Mouse (Mus musculus): ENCODE results near the gene Pgp. TPM values are rescaled to one million over a fixed set of nuclear protein-coding genes. Genes with fewer than 3 reads are reported as not detected.
A peak's percentile ranks its signal among the peaks of the same experiment; 100 is the strongest.
"Not testable (repeated sequence)": the region's sequence is repeated elsewhere in the genome, so short reads cannot be mapped to it uniquely, and the experiment has no call there.

Pgp gene
- total RNA-seq, 2 experiments from 2014 or later, result 66.4 to 66.7 TPM

DNA sequence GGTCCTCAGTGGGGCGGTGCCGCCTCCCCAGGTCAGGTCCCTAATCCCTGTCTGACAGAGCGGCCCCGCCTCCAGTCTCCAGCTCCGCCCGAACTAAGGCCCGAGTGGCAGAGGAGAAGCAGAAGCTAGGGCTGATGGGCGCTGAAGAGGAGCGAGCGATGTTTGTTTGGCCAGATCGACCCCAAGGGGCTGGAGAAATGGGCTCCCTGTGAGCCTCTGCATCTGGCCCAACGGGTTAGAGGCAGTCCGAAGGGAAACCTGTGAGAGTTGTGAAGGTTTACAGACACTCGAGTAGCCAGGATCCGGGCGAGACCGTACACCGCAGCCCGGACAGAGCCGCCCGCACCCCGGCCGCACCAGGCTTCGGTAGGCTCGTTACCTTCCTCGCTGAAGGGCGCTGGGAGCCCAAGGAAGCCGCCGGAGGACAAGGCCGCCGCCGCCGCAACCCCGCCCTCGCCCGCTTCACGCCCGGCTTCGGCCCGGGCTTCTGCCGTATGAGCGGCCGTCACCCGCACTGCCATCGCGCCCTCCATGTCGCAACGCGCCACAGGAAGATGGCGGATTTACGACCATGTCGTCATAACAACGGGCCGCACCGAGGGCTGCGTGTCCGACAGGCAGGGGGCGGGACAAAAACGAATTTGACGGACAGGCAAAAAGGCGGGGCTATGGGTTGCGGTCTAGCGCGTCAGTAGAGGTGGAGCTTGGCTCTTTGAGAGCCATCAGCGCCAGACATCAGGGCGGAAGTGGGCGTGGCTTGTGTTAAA is 15.3 kb upstream of the Pgp start:
- DNase-seq (ENCODE audit: extremely low spot score in 1 of 2, low spot score in 2 of 2), result peak; percentile 99 to 100
- intact Hi-C loops (cut with DNase I), result no loop called here

DNA sequence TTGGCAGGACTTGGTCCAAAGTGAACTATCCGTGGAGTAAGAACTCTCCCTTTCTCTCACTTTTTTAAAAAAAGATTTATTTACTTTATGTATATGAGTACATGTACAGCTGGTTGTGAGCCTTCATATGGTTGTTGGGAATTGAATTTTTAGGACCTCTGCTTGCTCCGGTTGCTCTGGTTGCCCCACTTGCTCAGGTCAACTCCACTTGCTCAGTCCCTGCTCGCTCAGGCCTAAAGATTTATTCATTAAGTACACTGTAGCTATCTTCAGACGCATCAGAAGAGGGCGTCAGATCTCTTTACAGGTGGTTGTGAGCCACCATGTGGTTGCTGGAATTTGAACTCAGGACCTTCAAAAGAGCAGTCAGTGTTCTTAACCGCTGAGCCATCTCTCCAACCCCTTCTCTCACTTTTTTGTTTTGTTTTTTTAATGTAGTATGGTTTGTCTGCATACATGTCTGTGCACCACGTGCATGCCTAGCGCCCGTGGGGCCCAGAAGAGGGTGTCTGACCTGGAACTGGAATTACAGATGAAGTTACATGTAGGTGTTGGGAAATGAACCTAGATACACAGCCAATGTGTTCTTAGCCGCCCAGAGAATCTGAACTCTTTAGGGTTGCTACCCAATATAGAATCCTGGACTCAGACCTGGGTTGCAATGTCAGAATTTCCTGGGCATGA is 14.5 kb upstream of the Pgp start:
- intact Hi-C loops (cut with DNase I), result not testable (repeated sequence)

GRCm38 (mm10) chr17:24461580-24461979 is 8.6 kb upstream of the Pgp start:
- no peak for DNase-seq (ENCODE audit: extremely low spot score in 1 of 2, low spot score in 2 of 2)
- intact Hi-C loops (cut with DNase I), result no loop called here

More for the DNA sequence above, 14.5 kb upstream of the Pgp start:
- DNase-seq (ENCODE audit: extremely low spot score in 1 of 2, low spot score in 2 of 2), result not testable (repeated sequence)

DNA sequence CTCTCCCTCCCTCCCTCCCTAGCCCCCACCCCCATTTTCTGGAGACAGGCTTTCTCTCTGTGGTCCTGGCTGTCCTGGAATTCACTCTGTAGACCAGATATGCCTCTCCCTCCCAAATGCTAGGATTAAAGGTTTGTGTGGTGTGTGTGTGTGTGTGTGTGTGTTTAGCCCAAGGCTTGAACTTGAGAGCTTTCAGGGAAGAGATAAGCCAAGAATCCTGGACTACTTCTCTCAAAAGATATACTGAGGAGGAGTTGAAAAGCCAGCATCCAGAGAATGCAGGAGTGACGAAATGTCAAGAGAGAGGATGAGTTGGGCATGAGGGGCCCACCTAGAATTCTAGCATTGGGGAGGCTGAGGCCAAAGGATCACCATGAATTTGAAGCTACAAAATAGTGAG is 7.3 kb upstream of the Pgp start:
- intact Hi-C loops (cut with DNase I), result no loop called here
- DNase-seq (ENCODE audit: extremely low spot score in 1 of 2, low spot score in 2 of 2), result no peak

- DNase-seq (ENCODE audit: extremely low spot score in 1 of 2, low spot score in 2 of 2), result no peak
- intact Hi-C loops (cut with DNase I), result no loop called here
Observed at GRCm38 (mm10) chr17:24463374-24464133, 6.6 kb upstream of the Pgp start.

GRCm38 (mm10) chr17:24468636-24469246 is 1.5 kb upstream of the Pgp start:
- intact Hi-C loops (cut with DNase I), result no loop called here
- DNase-seq (ENCODE audit: extremely low spot score in 1 of 2, low spot score in 2 of 2), result no peak

DNA sequence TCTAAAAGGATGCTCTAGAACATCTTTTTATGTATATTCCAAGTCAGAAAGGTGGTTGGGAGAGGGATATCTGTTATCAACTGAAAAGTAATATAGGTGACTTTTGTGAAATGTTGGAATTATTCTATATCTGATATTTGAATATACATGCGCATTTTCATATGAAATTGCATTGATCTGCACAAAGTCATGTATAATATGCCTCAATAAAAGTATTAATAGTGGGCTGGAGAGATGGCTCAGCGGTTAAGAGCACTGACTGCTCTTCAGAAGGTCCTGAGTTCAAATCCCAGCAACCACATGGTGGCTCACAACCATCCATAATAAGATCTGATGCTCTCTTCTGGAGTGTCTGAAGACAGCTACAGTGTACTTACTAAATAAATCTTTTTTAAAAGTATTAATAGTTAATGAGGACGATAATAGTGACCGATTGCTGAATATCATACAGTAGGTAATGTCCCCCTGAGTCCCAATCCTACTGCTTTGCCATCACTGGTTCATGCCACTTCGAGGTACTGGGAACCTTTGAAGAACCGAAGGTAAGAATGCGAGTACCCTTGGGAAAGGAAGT is 769 bp upstream of the Pgp start:
- DNase-seq (ENCODE audit: extremely low spot score in 1 of 2, low spot score in 2 of 2), result no peak

GRCm38 (mm10) chr17:24470701-24471527 is 722 bp downstream of the Pgp start:
- DNase-seq (ENCODE audit: extremely low spot score in 1 of 2, low spot score in 2 of 2), result peak in 1 of 2 experiments; percentile 77

More for the DNA sequence above, 769 bp upstream of the Pgp start:
- intact Hi-C loops (cut with DNase I), result no loop called here

GRCm38 (mm10) chr17:24472512-24472911 is 2.3 kb downstream of the Pgp start:
- DNase-seq (ENCODE audit: extremely low spot score in 1 of 2, low spot score in 2 of 2), result peak in 1 of 2 experiments; percentile 65
- intact Hi-C loops (cut with DNase I), result no loop called here

More at GRCm38 (mm10) chr17:24470701-24471527, 722 bp downstream of the Pgp start:
- intact Hi-C loops (cut with DNase I), result no loop called here

DNA sequence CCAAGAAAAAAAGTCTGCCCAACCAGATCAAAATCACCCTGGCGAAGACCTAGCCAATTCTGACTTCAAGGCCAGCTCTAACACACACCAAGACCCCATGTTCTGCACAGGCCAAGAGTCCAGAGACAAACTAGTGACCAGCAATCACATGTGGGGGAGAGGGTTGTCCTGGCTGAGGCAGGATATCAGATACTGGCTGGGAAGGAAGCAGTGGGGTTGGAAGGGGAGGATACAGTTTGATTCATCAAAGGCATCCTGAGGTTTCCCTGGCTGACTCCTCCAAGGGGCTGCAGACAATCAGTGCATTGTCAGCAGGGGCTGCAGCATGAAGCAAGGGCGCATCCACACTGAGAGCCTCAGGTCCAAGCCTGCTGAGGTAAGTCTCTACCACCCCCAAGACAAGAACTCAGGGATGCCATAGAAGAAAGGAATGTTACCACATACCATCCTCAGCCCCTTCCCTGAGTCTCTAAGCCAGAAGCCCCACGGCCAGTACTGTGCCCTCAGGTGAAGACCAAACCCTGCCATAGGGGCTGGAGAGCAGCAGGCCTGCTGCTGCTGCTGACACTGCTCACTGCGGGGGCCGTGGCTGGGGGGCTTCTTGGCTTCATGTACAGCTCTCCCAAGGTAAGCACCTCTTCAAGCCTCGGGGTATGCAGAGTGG is 3.6 kb downstream of the Pgp start, which contains the start of gene Bricd5:
Gene Bricd5, plus strand, starts transcription at position 273 of the 664 bp plus-strand sequence.
- intact Hi-C loops (cut with DNase I), result no loop called here
- DNase-seq (ENCODE audit: extremely low spot score in 1 of 2, low spot score in 2 of 2), result no peak

DNA sequence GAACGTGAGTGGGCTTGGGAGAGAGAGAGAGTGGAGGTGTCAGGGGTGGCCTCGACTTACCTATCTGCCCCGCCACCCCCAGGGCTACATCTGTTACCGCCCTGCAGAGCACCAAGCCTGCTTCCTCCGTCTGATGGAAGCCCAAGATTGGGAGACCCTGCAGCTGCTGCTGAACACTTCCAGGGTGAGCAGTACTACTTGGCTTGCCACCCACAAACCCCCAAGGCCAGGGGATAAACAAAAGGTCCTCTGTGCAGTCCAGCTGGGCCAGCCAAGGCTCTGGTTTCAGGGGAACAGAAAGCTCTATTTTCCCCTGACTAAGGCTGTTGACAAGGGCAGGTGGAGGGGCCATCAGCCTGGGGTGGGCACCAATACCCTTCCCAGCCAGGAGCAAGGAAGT is 4.4 kb downstream of the Pgp start:
- intact Hi-C loops (cut with DNase I), result no loop called here
- DNase-seq (ENCODE audit: extremely low spot score in 1 of 2, low spot score in 2 of 2), result peak in 1 of 2 experiments; percentile 63

- intact Hi-C loops (cut with DNase I), result no loop called here
- no peak for DNase-seq (ENCODE audit: extremely low spot score in 1 of 2, low spot score in 2 of 2)
Observed at GRCm38 (mm10) chr17:24475586-24475985, 5.4 kb downstream of the Pgp start.

DNA sequence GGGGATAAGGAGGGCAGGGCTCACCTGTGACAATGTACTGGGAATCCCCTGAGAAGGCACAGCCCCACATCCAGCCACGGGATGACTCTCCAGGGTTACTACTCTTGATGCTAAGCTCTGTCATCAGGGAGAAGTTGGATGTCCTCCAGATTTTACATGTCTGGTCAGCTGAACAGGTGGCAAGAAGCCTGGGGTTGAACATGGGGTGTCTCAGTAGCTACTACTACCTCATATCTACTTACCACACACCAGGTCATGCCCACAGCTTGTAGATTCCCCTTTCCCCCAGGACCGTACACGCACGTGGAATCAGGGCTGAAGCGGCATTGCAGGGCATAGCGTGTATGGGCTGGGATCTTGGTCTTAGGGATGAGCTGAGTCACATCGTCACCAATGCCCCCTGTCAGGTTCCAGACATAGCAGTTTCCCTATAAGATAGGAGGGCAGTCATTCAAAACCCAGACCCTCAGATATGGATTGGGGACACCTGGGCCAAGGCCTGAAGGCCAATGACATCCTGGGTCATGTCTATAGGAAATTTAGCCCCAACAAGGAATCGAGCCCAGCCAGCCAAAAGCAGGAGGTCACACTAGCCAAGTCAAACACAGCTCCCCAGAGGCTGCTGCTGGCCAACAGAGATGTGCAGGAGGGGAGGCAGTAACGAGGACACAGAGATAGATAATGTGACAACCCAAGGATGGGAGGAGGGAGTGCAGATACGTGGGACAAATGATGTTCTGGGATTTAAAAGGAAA is 6.0 kb downstream of the Pgp start:
- no peak for DNase-seq (ENCODE audit: extremely low spot score in 1 of 2, low spot score in 2 of 2)
- intact Hi-C loops (cut with DNase I), result no loop called here

DNA sequence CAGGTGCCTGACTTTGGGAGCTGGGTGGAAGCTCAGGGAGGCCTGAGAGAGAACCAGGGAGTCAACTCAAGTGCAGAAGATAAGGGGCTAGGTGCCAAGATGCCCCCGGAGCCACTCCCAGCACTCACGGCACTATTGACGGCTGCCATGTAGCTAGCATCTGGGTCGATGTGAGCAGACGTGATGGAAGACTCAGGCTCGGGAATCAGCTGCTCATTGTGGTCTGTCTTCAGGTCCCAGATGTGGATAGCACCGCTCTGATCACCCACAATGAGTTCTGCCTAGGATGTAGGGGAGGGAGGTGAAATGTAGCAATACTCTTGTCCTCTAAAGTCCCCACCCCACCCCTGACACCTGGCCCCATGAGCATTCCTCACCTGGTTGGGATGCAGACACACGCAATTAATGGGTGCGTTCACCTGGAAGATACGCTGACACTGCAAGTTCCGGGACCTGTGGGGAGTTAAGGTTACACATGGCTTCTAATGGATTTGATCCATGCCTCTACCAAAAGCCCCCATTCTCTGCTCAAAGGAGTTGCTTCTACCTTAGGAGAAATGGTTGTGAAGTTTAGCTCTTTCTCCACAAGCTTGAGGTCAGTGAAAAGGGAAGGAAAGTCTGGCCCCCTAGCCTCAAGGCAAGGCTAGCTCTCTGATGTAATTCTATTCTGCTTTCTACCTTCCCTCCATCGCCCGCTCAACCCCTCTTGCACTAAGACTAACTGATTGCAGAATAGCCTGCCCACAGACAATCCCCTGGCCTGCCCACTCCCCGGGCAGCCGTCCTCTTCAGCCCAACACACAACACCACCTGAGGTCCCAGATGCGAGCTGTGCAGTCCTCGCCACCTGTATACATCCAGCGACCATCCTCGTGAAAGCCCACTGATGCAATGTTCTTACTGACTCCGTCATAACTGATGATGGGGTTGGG is 7.1 kb downstream of the Pgp start:
- intact Hi-C loops (cut with DNase I), result no loop called here
- no peak for DNase-seq (ENCODE audit: extremely low spot score in 1 of 2, low spot score in 2 of 2)

- intact Hi-C loops (cut with DNase I), result no loop called here
- peak in 1 of 2 experiments; percentile 49 for DNase-seq (ENCODE audit: extremely low spot score in 1 of 2, low spot score in 2 of 2)
Observed at GRCm38 (mm10) chr17:24477985-24478600, 7.9 kb downstream of the Pgp start.
